Mouse (Mus musculus) c-Kit-positive CD71-negative TER-119-negative erythroid progenitor cells, embryonic 14.5 days (primary cell): Measurements from ENCODE around the gene Ndufv3.

ENCODE experiments used
- DNase-seq: peaks from one replicate; pipeline ENCODE4 v3.0.0-alpha.2; 2013; ENCODE audit warnings: low read depth

Ndufv3 gene

GRCm38 (mm10) chr17:31557124-31557880 lies 37.4 kb downstream of the Ndufv3 start:
- DNase-seq, result no peak

- no peak for DNase-seq
Observed at GRCm38 (mm10) chr17:31557947-31558542, 38.1 kb downstream of the Ndufv3 start.

- DNase-seq, result no peak
Observed at GRCm38 (mm10) chr17:31559021-31559789, 39.3 kb downstream of the Ndufv3 start.

GRCm38 (mm10) chr17:31563632-31564014 lies 43.7 kb downstream of the Ndufv3 start:
- no peak for DNase-seq

GRCm38 (mm10) chr17:31564015-31564857 lies 44.3 kb downstream of the Ndufv3 start, which contains the start of gene Pknox1:
Gene Pknox1, plus strand, starts transcription at chr17:31564734.
- peak; percentile 99 for DNase-seq

- no peak for DNase-seq
Observed at GRCm38 (mm10) chr17:31564858-31565140, 44.9 kb downstream of the Ndufv3 start.

GRCm38 (mm10) chr17:31565141-31566056 lies 45.5 kb downstream of the Ndufv3 start:
- peak; percentile 37 for DNase-seq

GRCm38 (mm10) chr17:31566276-31566675 lies 46.4 kb downstream of the Ndufv3 start:
- DNase-seq, result no peak

GRCm38 (mm10) chr17:31569756-31570155 lies 49.8 kb downstream of the Ndufv3 start:
- no peak for DNase-seq

- DNase-seq, result peak; percentile 58
Observed at GRCm38 (mm10) chr17:31570321-31570925, 50.5 kb downstream of the Ndufv3 start.

- no peak for DNase-seq
Observed at GRCm38 (mm10) chr17:31571689-31572088, 51.8 kb downstream of the Ndufv3 start.

- no peak for DNase-seq
Observed at GRCm38 (mm10) chr17:31574662-31575061, 54.7 kb downstream of the Ndufv3 start.

- no peak for DNase-seq
Observed at GRCm38 (mm10) chr17:31576394-31577175, 56.7 kb downstream of the Ndufv3 start.

GRCm38 (mm10) chr17:31580344-31580743 lies 60.4 kb downstream of the Ndufv3 start:
- DNase-seq, result no peak
